Mouse (Mus musculus) adipose tissue, adult 10 weeks (tissue): ENCODE results near the gene Kctd5. TPM values are rescaled to one million over a fixed set of nuclear protein-coding genes. Genes with fewer than 3 reads are reported as not detected.

Experiments used
- polyA plus RNA-seq: library from polyadenylated mRNA; stranded (reverse); fragments of 350-450 nt; fragmentation: Illumina TruSeq; extraction: RNeasy Lipid Tissue Mini Kit (QIAGEN cat#74804); gene quantifications from one replicate; pipeline ENCODE4 v1.2.3, GENCODE M21; 2014; ENCODE audit warnings: low read depth, low replicate concordance

The Kctd5 gene
- polyA plus RNA-seq: 16.9 TPM

DNA sequence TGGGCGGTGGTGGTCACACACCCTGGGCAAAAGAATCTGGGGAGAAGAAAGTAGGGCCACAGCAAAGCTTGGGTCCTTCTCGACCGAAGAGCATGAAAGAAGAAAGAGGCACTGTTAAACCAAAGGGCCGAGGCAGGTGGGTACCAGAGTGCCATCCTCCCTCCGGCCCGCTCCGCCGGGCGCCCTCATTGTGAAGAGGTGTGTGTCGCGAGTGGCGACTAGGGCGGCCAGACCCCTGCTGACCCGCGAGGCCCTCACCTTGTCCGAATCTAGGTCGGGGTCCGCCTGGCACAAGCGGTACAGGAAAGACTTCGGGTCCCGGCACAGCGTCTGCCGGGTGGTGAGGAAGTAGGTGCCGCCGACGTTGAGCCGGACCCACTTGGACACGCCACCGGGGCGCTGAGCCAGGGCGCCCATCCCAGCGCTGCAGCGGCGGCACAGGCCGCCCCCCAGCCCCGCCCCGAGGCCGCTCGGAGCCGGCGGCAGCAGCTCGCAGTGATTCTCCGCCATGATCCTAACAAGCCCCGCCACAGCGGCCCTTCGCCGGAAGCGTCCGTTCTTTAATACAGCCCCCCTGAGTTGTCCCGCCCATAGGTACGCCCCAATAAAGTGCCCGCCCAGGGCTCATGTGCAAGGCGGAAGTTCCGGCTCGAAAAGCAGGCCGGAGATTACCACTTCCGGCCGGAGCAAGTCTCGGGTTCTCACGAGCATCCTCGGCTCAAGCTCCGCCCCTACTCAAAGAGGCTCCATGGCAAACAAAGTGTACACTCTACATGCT lies at the start of gene Kctd5:
Gene Kctd5, minus strand, starts transcription at position 567 of the 778 bp plus-strand sequence.

DNA sequence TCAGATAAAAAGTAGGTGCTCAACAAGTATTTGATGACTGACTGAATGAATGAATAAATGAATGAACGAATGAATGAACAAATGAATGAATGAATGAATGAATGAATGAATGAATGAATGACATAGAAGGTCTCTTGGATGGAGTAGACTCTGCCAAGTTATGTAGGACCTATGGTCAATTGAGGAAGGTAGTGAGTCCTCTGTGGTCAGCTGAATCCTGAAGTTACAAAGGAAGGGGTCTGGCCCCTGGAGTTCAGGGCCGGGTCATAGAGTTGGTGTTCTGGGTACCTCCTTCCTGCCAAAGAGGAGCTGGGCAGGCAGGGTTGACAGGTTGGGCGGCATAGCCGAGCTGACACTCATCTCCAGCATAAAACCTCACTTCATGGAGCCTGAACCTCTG lies 35.4 kb downstream of the Kctd5 start, which contains the start of gene Prss27:
Gene Prss27, plus strand, starts transcription at position 301 of the 400 bp plus-strand sequence.

DNA sequence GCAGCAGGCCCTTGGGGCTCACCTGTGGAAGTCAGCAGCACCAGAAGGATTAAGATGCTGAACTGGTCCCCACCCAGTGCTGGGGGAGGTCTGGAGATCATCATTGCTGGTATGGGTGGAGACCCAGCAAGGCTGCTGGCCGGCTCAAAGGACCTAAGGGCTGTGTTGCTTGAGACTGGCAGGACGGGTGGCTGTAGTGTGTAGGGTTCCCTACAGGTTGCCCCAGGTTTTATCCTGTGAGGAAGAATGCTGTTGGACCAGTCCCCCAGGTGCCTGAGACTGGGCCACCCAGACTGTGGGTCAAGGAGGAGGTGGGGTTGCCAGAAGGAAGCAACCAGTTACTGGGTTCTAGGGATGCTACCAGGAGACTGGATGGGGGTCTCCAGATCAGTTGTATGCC lies 75.4 kb downstream of the Kctd5 start, which contains the start of gene Prss22:
Gene Prss22, minus strand, starts transcription at position 200 of the 400 bp plus-strand sequence.

Other genes with a start within 250 kb of the Kctd5 start
- gene Elob, start 244.3 kb downstream of the Kctd5 start, polyA plus RNA-seq: 387 TPM
- gene Prss33, start 237.4 kb downstream of the Kctd5 start, polyA plus RNA-seq: 1.4 TPM
- not detected for gene Prss32, start 229.6 kb downstream of the Kctd5 start, polyA plus RNA-seq
- 0.55 TPM for gene Prss41, start 229.3 kb downstream of the Kctd5 start, polyA plus RNA-seq
- gene Prss21, start 205.4 kb downstream of the Kctd5 start, polyA plus RNA-seq: 1.1 TPM
- gene Dcpp1, start 192.6 kb downstream of the Kctd5 start, polyA plus RNA-seq: not detected
- gene Dcpp2, start 192.6 kb downstream of the Kctd5 start, polyA plus RNA-seq: not detected
- not detected for gene Dcpp3, start 156.0 kb downstream of the Kctd5 start, polyA plus RNA-seq
- gene Sbp, start 131.8 kb downstream of the Kctd5 start, polyA plus RNA-seq: not detected
- gene Sbpl, start 118.2 kb downstream of the Kctd5 start, polyA plus RNA-seq: not detected
- gene Prss30, start 92.9 kb downstream of the Kctd5 start, polyA plus RNA-seq: not detected
- not detected for gene Prss22, start 75.4 kb downstream of the Kctd5 start, polyA plus RNA-seq
- 0.67 TPM for gene Prss27, start 35.3 kb downstream of the Kctd5 start, polyA plus RNA-seq
- gene Pdpk1, start 77.4 kb upstream of the Kctd5 start, polyA plus RNA-seq: 21.6 TPM
- gene Amdhd2, start 90.3 kb upstream of the Kctd5 start, polyA plus RNA-seq: 25.5 TPM
- gene Atp6v0c, start 96.2 kb upstream of the Kctd5 start, polyA plus RNA-seq: 372 TPM
- 4.2 TPM for gene Tbc1d24, start 132.1 kb upstream of the Kctd5 start, polyA plus RNA-seq
- 1.2 TPM for gene Ntn3, start 136.0 kb upstream of the Kctd5 start, polyA plus RNA-seq
- gene Tedc2, start 147.4 kb upstream of the Kctd5 start, polyA plus RNA-seq: 5.8 TPM
- 1.5 TPM for gene Ccnf, start 178.0 kb upstream of the Kctd5 start, polyA plus RNA-seq